Mouse (Mus musculus) heart, embryonic 10.5 days (tissue): ENCODE data around the gene Sar1a. TPM values are rescaled to one million over a fixed set of nuclear protein-coding genes. Genes with fewer than 3 reads are reported as not detected.

Source experiments
- DNase-seq: peaks from one replicate; pipeline ENCODE4 v3.0.0-alpha.2; 2017; ENCODE audit warnings: low spot score
- H3K27ac ChIP-seq: fragments of 300-500 bp; sonication (generic); 2 replicates; pipeline ENCODE4 v1.5.1; 2016; ENCODE audit warnings: mild to moderate bottlenecking
- H3K27me3 ChIP-seq: fragments of 300-500 bp; sonication (generic); 2 replicates; pipeline ENCODE4 v1.6.1; 2016; ENCODE audit warnings: mild to moderate bottlenecking; ENCODE audit not compliant: poor library complexity, insufficient read depth, severe bottlenecking
- H3K36me3 ChIP-seq: fragments of 300-500 bp; sonication (generic); 2 replicates; pipeline ENCODE4 v1.6.1; 2016; ENCODE audit warnings: mild to moderate bottlenecking, moderate library complexity
- H3K4me1 ChIP-seq: fragments of 300-500 bp; sonication (generic); 2 replicates; pipeline ENCODE4 v1.6.1; 2016; ENCODE audit warnings: mild to moderate bottlenecking
- H3K4me3 ChIP-seq: fragments of 300-500 bp; sonication (generic); 2 replicates; pipeline ENCODE4 v1.5.1; 2016; ENCODE audit warnings: mild to moderate bottlenecking, moderate library complexity
- H3K9me3 ChIP-seq: fragments of 300-500 bp; sonication (generic); 2 replicates; pipeline ENCODE4 v1.6.1; 2016; ENCODE audit warnings: mild to moderate bottlenecking, moderate library complexity
- WGBS: fragments of 180-500 bp; shearing (Covaris S2); methylation state at CpG from one replicate; pipeline ENCODE4 v1.1.7; 2016; 5-methylcytosine and 5-hydroxymethylcytosine counted together
- polyA plus RNA-seq: library from polyadenylated mRNA; unstranded; fragments of >200 nt; fragmentation: Nextera tagmentation; extraction: Ambion mirVana; gene quantifications from 2 replicates; pipeline ENCODE4 v1.2.1, GENCODE M21; 2016

Sar1a gene
- polyA plus RNA-seq, 1 experiment from 2014 or later, result 218 TPM

GRCm38 (mm10) chr10:61695703-61696559 lies 15.8 kb downstream of the Sar1a start:
- under 1% methylated on average over 108 of the region's 111 CpGs for whole genome bisulfite sequencing
- Histone ChIP-seq H3K4me3 (peak overlapping the region; percentile 99), H3K27me3 (no peaks in the 10 kb centered on the region), H3K27ac (peak overlapping the region; percentile 88), H3K9me3 (no peaks in the 10 kb centered on the region), H3K4me1 (peaks cover 22% of the 10 kb centered on the region), H3K36me3 (peaks cover 53% of the 10 kb centered on the region)
- DNase-seq, result no peak

- H3K4me3 ChIP-seq, result peak overlapping the region; percentile 99
- H3K36me3 ChIP-seq, result peaks cover 53% of the 10 kb centered on the region
- peak overlapping the region; percentile 88 for H3K27ac ChIP-seq
- H3K9me3 ChIP-seq, result no peaks in the 10 kb centered on the region
- no peak for DNase-seq
- H3K4me1 ChIP-seq, result peaks cover 22% of the 10 kb centered on the region
- WGBS, result 9% methylated on average over 19 of the region's 19 CpGs
- H3K27me3 ChIP-seq, result no peaks in the 10 kb centered on the region
Observed at GRCm38 (mm10) chr10:61696560-61696823, 16.4 kb downstream of the Sar1a start.

GRCm38 (mm10) chr10:61697028-61697427 lies 16.9 kb downstream of the Sar1a start:
- no peak for DNase-seq
- no peaks in the 10 kb centered on the region for H3K9me3 ChIP-seq
- 84% methylated on average over 2 of the region's 2 CpGs for WGBS
- H3K36me3 ChIP-seq, result peaks cover 53% of the 10 kb centered on the region
- H3K27ac ChIP-seq, result no peak overlapping the region
- H3K4me1 ChIP-seq, result peaks cover 22% of the 10 kb centered on the region
- no peaks in the 10 kb centered on the region for H3K27me3 ChIP-seq
- peak overlapping the region; percentile 99 for H3K4me3 ChIP-seq

- H3K4me1 ChIP-seq, result no peaks in the 10 kb centered on the region
- H3K36me3 ChIP-seq, result peaks cover 37% of the 10 kb centered on the region
- no peak for DNase-seq
- 82% methylated on average over 4 of the region's 4 CpGs for WGBS
- H3K9me3 ChIP-seq, result no peaks in the 10 kb centered on the region
- H3K4me3 ChIP-seq, result no peak overlapping the region
- H3K27ac ChIP-seq, result no peak overlapping the region
- no peaks in the 10 kb centered on the region for H3K27me3 ChIP-seq
Observed at GRCm38 (mm10) chr10:61704663-61705062, 24.6 kb downstream of the Sar1a start.

GRCm38 (mm10) chr10:61706412-61707375 lies 26.6 kb downstream of the Sar1a start:
- DNase-seq, result no peak
- Histone ChIP-seq H3K9me3 (no peaks in the 10 kb centered on the region), H3K36me3 (peaks cover 23% of the 10 kb centered on the region), H3K4me3 (no peak overlapping the region), H3K27me3 (peaks cover 6% of the 10 kb centered on the region; the same call in 1 of the 2 replicates), H3K27ac (no peak overlapping the region), H3K4me1 (no peaks in the 10 kb centered on the region)
- WGBS, result 62% methylated on average over 6 of the region's 6 CpGs

- 62% methylated on average over 3 of the region's 3 CpGs for WGBS
- H3K9me3 ChIP-seq, result no peaks in the 10 kb centered on the region
- no peak overlapping the region for H3K27ac ChIP-seq
- H3K4me1 ChIP-seq, result peaks cover 21% of the 10 kb centered on the region
- H3K36me3 ChIP-seq, result no peaks in the 10 kb centered on the region
- no peak for DNase-seq
- H3K4me3 ChIP-seq, result no peak overlapping the region
- H3K27me3 ChIP-seq, result peaks cover 30% of the 10 kb centered on the region
Observed at GRCm38 (mm10) chr10:61713601-61714000, 33.5 kb downstream of the Sar1a start.

GRCm38 (mm10) chr10:61714146-61714545 lies 34.0 kb downstream of the Sar1a start:
- WGBS, result 86% methylated on average over 4 of the region's 4 CpGs

GRCm38 (mm10) chr10:61714771-61715461 lies 34.8 kb downstream of the Sar1a start, which contains the start of gene Aifm2:
Gene Aifm2, plus strand, starts transcription at chr10:61715263.
- H3K4me1 ChIP-seq, result peaks cover 21% of the 10 kb centered on the region
- peak within 1 kb of the TSS; percentile 88 for H3K27ac ChIP-seq
- peak within 1 kb of the TSS; percentile 81 for H3K4me3 ChIP-seq
- H3K36me3 ChIP-seq, result 0 out of 2 replicates have a peak, but pooled peaks cover 3% of the 10 kb centered on the region
- H3K27me3 ChIP-seq, result peaks cover 30% of the 10 kb centered on the region
- peak; percentile 94 for DNase-seq
- H3K9me3 ChIP-seq, result no peaks in the 10 kb centered on the region
- 13% methylated on average over 36 of the region's 36 CpGs for WGBS

More at GRCm38 (mm10) chr10:61714146-61714545, 34.0 kb downstream of the Sar1a start:
- Histone ChIP-seq H3K9me3 (no peaks in the 10 kb centered on the region), H3K27me3 (peaks cover 30% of the 10 kb centered on the region), H3K4me1 (peaks cover 21% of the 10 kb centered on the region), H3K27ac (no peak overlapping the region), H3K36me3 (0 out of 2 replicates have a peak, but pooled peaks cover under 1% of the 10 kb centered on the region), H3K4me3 (no peak overlapping the region)
- no peak for DNase-seq

GRCm38 (mm10) chr10:61715462-61715837 lies 35.4 kb downstream of the Sar1a start:
- peak overlapping the region; percentile 88 for H3K27ac ChIP-seq
- peak overlapping the region; percentile 81 for H3K4me3 ChIP-seq
- H3K36me3 ChIP-seq, result 0 out of 2 replicates have a peak, but pooled peaks cover 3% of the 10 kb centered on the region
- no peaks in the 10 kb centered on the region for H3K9me3 ChIP-seq
- WGBS, result 2% methylated on average over 11 of the region's 11 CpGs
- DNase-seq, result no peak
- peaks cover 21% of the 10 kb centered on the region for H3K4me1 ChIP-seq
- peaks cover 30% of the 10 kb centered on the region for H3K27me3 ChIP-seq

GRCm38 (mm10) chr10:61715996-61716864 lies 36.1 kb downstream of the Sar1a start:
- no peaks in the 10 kb centered on the region for H3K9me3 ChIP-seq
- DNase-seq, result no peak
- peaks cover 32% of the 10 kb centered on the region for H3K27me3 ChIP-seq
- WGBS, result 70% methylated on average over 7 of the region's 7 CpGs
- peak overlapping the region; percentile 81 for H3K4me3 ChIP-seq
- H3K27ac ChIP-seq, result peak overlapping the region; percentile 88; the same call in 1 of the 2 replicates
- H3K4me1 ChIP-seq, result peaks cover 21% of the 10 kb centered on the region
- 0 out of 2 replicates have a peak, but pooled peaks cover 3% of the 10 kb centered on the region for H3K36me3 ChIP-seq

- H3K36me3 ChIP-seq, result 0 out of 2 replicates have a peak, but pooled peaks cover 3% of the 10 kb centered on the region
- no peak overlapping the region for H3K4me3 ChIP-seq
- 86% methylated on average over 12 of the region's 12 CpGs for WGBS
- H3K9me3 ChIP-seq, result no peaks in the 10 kb centered on the region
- peaks cover 35% of the 10 kb centered on the region for H3K27me3 ChIP-seq
- H3K4me1 ChIP-seq, result peaks cover 21% of the 10 kb centered on the region
- no peak for DNase-seq
- no peak overlapping the region for H3K27ac ChIP-seq
Observed at GRCm38 (mm10) chr10:61717406-61718296, 37.6 kb downstream of the Sar1a start.
